ENCODE assay signal across 10 mouse cellular contexts in genomic region chr4:147943005-147943404, GRCm38 (mm10). TPM values are rescaled to one million over a fixed set of nuclear protein-coding genes. Genes with fewer than 3 reads are reported as not detected.
DNase-seq lines count a peak whose midpoint lies in the region; ATAC-seq and TF ChIP-seq lines count a peak whose summit lies in the region.
"Had no signal": no experiment of that assay in that cellular context is flagged by ENCODE, and none has a peak within 500 bp of the region (broad histone marks: within the 10 kb centered on the region; RNA-seq: fewer than 3 reads in every experiment).

No protein-coding gene starts in this region.

- H3K4me1 ChIP-seq in hindbrain, embryonic 12.5 days, result peaks cover 26% of the 10 kb centered on the region
- H3K4me1 ChIP-seq in hindbrain, embryonic 11.5 days (replicated peaks; ENCODE audit: control insufficient read depth, insufficient read depth, low read length), result peaks cover 6% of the 10 kb centered on the region
- peaks cover 8 to 34% of the 10 kb centered on the region in 2 experiments for H3K4me1 ChIP-seq in CH12.LX (ENCODE audit: control insufficient read depth in 1 of 2, insufficient read depth in 2 of 2)
- peaks cover 34% of the 10 kb centered on the region for H3K4me1 ChIP-seq in bone marrow macrophage, adult 2 months (ENCODE audit: control insufficient read depth, insufficient read depth, low read length)
- H3K4me1 ChIP-seq in limb, embryonic 13.5 days, result peaks cover 47% of the 10 kb centered on the region

- no peaks in the 10 kb centered on the region for H3K9me3 ChIP-seq in hindbrain, embryonic 12.5 days (replicated peaks)
- no peaks in the 10 kb centered on the region for H3K9me3 ChIP-seq in hindbrain, embryonic 11.5 days (ENCODE audit: control insufficient read depth, low read length)
- no peaks in the 10 kb centered on the region for H3K9me3 ChIP-seq in CH12.LX (replicated peaks; ENCODE audit: low read length)
- no peaks in the 10 kb centered on the region for H3K9me3 ChIP-seq in limb, embryonic 13.5 days

- no peak for ATAC-seq in hindbrain, embryonic 12.5 days (ENCODE audit: low FRiP score)
- no peak for ATAC-seq in hindbrain, embryonic 11.5 days (ENCODE audit: low FRiP score)
- no peak for ATAC-seq in limb, embryonic 13.5 days (ENCODE audit: low FRiP score, low read depth)

- no peak overlapping the region for H3K4me3 ChIP-seq in hindbrain, embryonic 12.5 days
- no peak overlapping the region for H3K4me3 ChIP-seq in hindbrain, embryonic 11.5 days (ENCODE audit: low read depth, low read length)
- H3K4me3 ChIP-seq in CH12.LX (replicated peaks in 1 of 3; ENCODE audit: low read depth in 2 of 3, low read length in 2 of 3, poor library complexity in 1 of 3), result no peak overlapping the region
- peak overlapping the region; percentile 95 for H3K4me3 ChIP-seq in bone marrow macrophage, adult 2 months (ENCODE audit: insufficient read depth, low read length)
- H3K4me3 ChIP-seq in limb, embryonic 13.5 days, result no peak overlapping the region

- TF ChIP-seq POLR2A in CH12.LX (IDR thresholded peaks at IDR 0.05; ENCODE audit: low read depth, low read length), result no peak
- TF ChIP-seq POLR2A in bone marrow macrophage, adult 2 months (IDR thresholded peaks at IDR 0.05; ENCODE audit: borderline replicate concordance, low read depth, low read length), result no peak

- peaks cover 28% of the 10 kb centered on the region for H3K79me2 ChIP-seq in CH12.LX (replicated peaks; ENCODE audit: control insufficient read depth, extremely low read depth, insufficient read depth, poor library complexity, severe bottlenecking)

- H3K27ac ChIP-seq in hindbrain, embryonic 12.5 days, result no peak overlapping the region
- H3K27ac ChIP-seq in hindbrain, embryonic 11.5 days (ENCODE audit: low read depth, low read length), result no peak overlapping the region
- no peak overlapping the region for H3K27ac ChIP-seq in CH12.LX (ENCODE audit: insufficient read depth, low read depth)
- H3K27ac ChIP-seq in bone marrow macrophage, adult 2 months (ENCODE audit: insufficient read depth, low read depth, low read length), result no peak overlapping the region
- H3K27ac ChIP-seq in limb, embryonic 13.5 days, result no peak overlapping the region

- no peak overlapping the region for H3K9ac ChIP-seq in hindbrain, embryonic 12.5 days
- H3K9ac ChIP-seq in hindbrain, embryonic 11.5 days (ENCODE audit: low read depth, low read length), result no peak overlapping the region
- H3K9ac ChIP-seq in CH12.LX (ENCODE audit: insufficient read depth, low read depth), result 0 out of 2 replicates have a peak overlapping the region, but pooled peaks have one; percentile 18
- no peak overlapping the region for H3K9ac ChIP-seq in limb, embryonic 13.5 days

- 85% methylated on average over 1 of the region's 1 CpGs for WGBS in hindbrain, embryonic 12.5 days
- 100% methylated on average over 1 of the region's 1 CpGs for WGBS in hindbrain, embryonic 11.5 days
- 96% methylated on average over 1 of the region's 1 CpGs for WGBS in limb, embryonic 13.5 days

- no peak for TF ChIP-seq CTCF in CH12.LX (conservative IDR thresholded peaks at IDR 0.05 in 1 of 2, IDR thresholded peaks at IDR 0.05 in 1 of 2; ENCODE audit: low read depth in 2 of 2, low read length in 2 of 2)
- no peak for TF ChIP-seq CTCF in bone marrow macrophage, adult 2 months (IDR thresholded peaks at IDR 0.05; ENCODE audit: low read depth, low read length)

- no peaks in the 10 kb centered on the region for H3K27me3 ChIP-seq in hindbrain, embryonic 12.5 days
- no peaks in the 10 kb centered on the region for H3K27me3 ChIP-seq in hindbrain, embryonic 11.5 days (ENCODE audit: control insufficient read depth, insufficient read depth, low read length)
- peaks cover 11% of the 10 kb centered on the region for H3K27me3 ChIP-seq in CH12.LX (replicated peaks)
- H3K27me3 ChIP-seq in limb, embryonic 13.5 days, result no peaks in the 10 kb centered on the region

- in situ Hi-C loops in CH12.LX (cut with MboI; ENCODE audit: low pct_ligation_motif_present, low pct_unique_long_range_greater_than_20kb, low sequenced_read_pairs), result no loop called here

- dilution Hi-C loops in CH12.LX (cut with MboI; ENCODE audit: extremely low pct_ligation_motif_present, extremely low pct_unique_long_range_greater_than_20kb, low sequenced_read_pairs), result no loop called here

- TF ChIP-seq RAD21 in CH12.LX (IDR thresholded peaks at IDR 0.05; ENCODE audit: low read depth, low read length), result no peak

- peaks cover 47% of the 10 kb centered on the region for H3K36me3 ChIP-seq in hindbrain, embryonic 12.5 days
- 0 out of 2 replicates have a peak, but pooled peaks cover 4% of the 10 kb centered on the region for H3K36me3 ChIP-seq in hindbrain, embryonic 11.5 days (ENCODE audit: control insufficient read depth, insufficient read depth, low read length)
- H3K36me3 ChIP-seq in CH12.LX (replicated peaks in 1 of 2; ENCODE audit: control insufficient read depth in 1 of 2, insufficient read depth in 1 of 2, low read length in 1 of 2), result peaks cover 38 to 55% of the 10 kb centered on the region in 2 experiments
- peaks cover 53% of the 10 kb centered on the region for H3K36me3 ChIP-seq in limb, embryonic 13.5 days

- DNase-seq in hindbrain, embryonic 11.5 days (ENCODE audit: low spot score), result no peak
- no peak for DNase-seq in CH12.LX (ENCODE audit: extremely low read depth)
- DNase-seq in embryo, embryonic 9.5 days (ENCODE audit: extremely low spot score), result no peak
- DNase-seq in T-cell, adult 2 months (ENCODE audit: low spot score), result no peak
- DNase-seq: gastrocnemius, postnatal 14 days had no signal

- H3K4me2 ChIP-seq in hindbrain, embryonic 12.5 days (replicated peaks), result peak overlapping the region; percentile 15
- no peak overlapping the region for H3K4me2 ChIP-seq in hindbrain, embryonic 11.5 days (replicated peaks; ENCODE audit: low read depth, low read length)
- H3K4me2 ChIP-seq in CH12.LX (ENCODE audit: insufficient read depth, low read depth, poor library complexity, severe bottlenecking), result peak overlapping the region; percentile 80; the same call in 1 of the 2 replicates
- H3K4me2 ChIP-seq in limb, embryonic 13.5 days (replicated peaks), result peak overlapping the region; percentile 100

- TF ChIP-seq EP300 in CH12.LX (IDR thresholded peaks at IDR 0.05; ENCODE audit: low read length), result no peak

TF ChIP-seq in CH12.LX, 34 proteins besides CTCF, POLR2A, EP300 and RAD21 (continues in another document):
- TF ChIP-seq CHD2 (IDR thresholded peaks at IDR 0.05; ENCODE audit: low read length) (no peak), ZC3H11A (IDR thresholded peaks at IDR 0.05; ENCODE audit: low read depth, low read length) (no peak), PAX5 (IDR thresholded peaks at IDR 0.05; ENCODE audit: low read length) (no peak), JUND (conservative IDR thresholded peaks at IDR 0.05; ENCODE audit: low read depth, low read length) (no peak), ZKSCAN1 (IDR thresholded peaks at IDR 0.05; ENCODE audit: borderline replicate concordance, low read depth, low read length) (no peak)

RNA-seq across cellular contexts. Expression of gene 2510039O18Rik, which starts 2.3 kb away (rescaled TPM):
- polyA plus RNA-seq in hindbrain, embryonic 12.5 days (2016; fragmentation: Nextera tagmentation; extraction: Ambion mirVana), result 26.7 and 27.7 TPM in 2 replicates
- polyA plus RNA-seq in hindbrain, embryonic 11.5 days (2014; fragmentation: Nextera tagmentation; extraction: Ambion mirVana), result 13.6 and 16.7 TPM in 2 replicates
- total RNA-seq in CH12.LX (2012; rRNA removed) (32.8 and 33.9 TPM in 2 replicates), CH12.LX (2014; rRNA removed) (22.1 and 23.9 TPM in 2 replicates)
- polyA plus RNA-seq in CH12.LX (2012; ENCODE audit: insufficient read length, low read depth), result 23.6 and 27.9 TPM in 2 replicates
- polyA plus RNA-seq in bone marrow macrophage, adult 2 months (2012; ENCODE audit: insufficient read depth, insufficient read length, missing spikeins), result 57.5 and 59.0 TPM in 2 replicates
- polyA plus RNA-seq in limb, embryonic 13.5 days (2015; fragmentation: Nextera tagmentation; extraction: Ambion mirVana), result 13.4 and 13.7 TPM in 2 replicates

RNA-seq across cellular contexts. Expression of gene Plod1, which starts 6.4 kb away (rescaled TPM):
- polyA plus RNA-seq in hindbrain, embryonic 12.5 days (2016; fragmentation: Nextera tagmentation; extraction: Ambion mirVana), result 41.7 and 46.3 TPM in 2 replicates
- polyA plus RNA-seq in hindbrain, embryonic 11.5 days (2014; fragmentation: Nextera tagmentation; extraction: Ambion mirVana), result 28.2 and 28.7 TPM in 2 replicates
- total RNA-seq in CH12.LX (2012; rRNA removed) (4.8 and 6.5 TPM in 2 replicates), CH12.LX (2014; rRNA removed) (0.30 and 0.51 TPM in 2 replicates)
- polyA plus RNA-seq in CH12.LX (2012; ENCODE audit: insufficient read length, low read depth), result 1.9 TPM in 2 replicates
- 95.3 and 101 TPM in 2 replicates for polyA plus RNA-seq in bone marrow macrophage, adult 2 months (2012; ENCODE audit: insufficient read depth, insufficient read length, missing spikeins)
- polyA plus RNA-seq in limb, embryonic 13.5 days (2015; fragmentation: Nextera tagmentation; extraction: Ambion mirVana), result 78.2 and 82.8 TPM in 2 replicates

RNA-seq across cellular contexts. Expression of gene Mfn2, which starts 38.5 kb away (rescaled TPM):
- polyA plus RNA-seq in hindbrain, embryonic 12.5 days (2016; fragmentation: Nextera tagmentation; extraction: Ambion mirVana), result 69.7 and 73.1 TPM in 2 replicates
- 33.2 and 39.0 TPM in 2 replicates for polyA plus RNA-seq in hindbrain, embryonic 11.5 days (2014; fragmentation: Nextera tagmentation; extraction: Ambion mirVana)
- 17.5 and 21.7 TPM in 2 replicates for total RNA-seq in CH12.LX (2012; rRNA removed)
- total RNA-seq in CH12.LX (2014; rRNA removed), result 8.6 and 10.0 TPM in 2 replicates
- polyA plus RNA-seq in CH12.LX (2012; ENCODE audit: insufficient read length, low read depth), result 33.0 and 36.8 TPM in 2 replicates
- 21.6 and 25.6 TPM in 2 replicates for polyA plus RNA-seq in bone marrow macrophage, adult 2 months (2012; ENCODE audit: insufficient read depth, insufficient read length, missing spikeins)
- 33.7 and 37.8 TPM in 2 replicates for polyA plus RNA-seq in limb, embryonic 13.5 days (2015; fragmentation: Nextera tagmentation; extraction: Ambion mirVana)

RNA-seq across cellular contexts. Expression of gene Nppb, which starts 42.6 kb away (rescaled TPM):
- polyA plus RNA-seq in hindbrain, embryonic 12.5 days (2016; fragmentation: Nextera tagmentation; extraction: Ambion mirVana), result 0.57 TPM in 1 of 2 replicates, not detected in the other
- 0.23 and 0.39 TPM in 2 replicates for polyA plus RNA-seq in hindbrain, embryonic 11.5 days (2014; fragmentation: Nextera tagmentation; extraction: Ambion mirVana)
- total RNA-seq in CH12.LX (2012; rRNA removed), result not detected in 2 replicates
- not detected in 2 replicates for total RNA-seq in CH12.LX (2014; rRNA removed)
- not detected in 2 replicates for polyA plus RNA-seq in CH12.LX (2012; ENCODE audit: insufficient read length, low read depth)
- not detected in 2 replicates for polyA plus RNA-seq in bone marrow macrophage, adult 2 months (2012; ENCODE audit: insufficient read depth, insufficient read length, missing spikeins)
- polyA plus RNA-seq in limb, embryonic 13.5 days (2015; fragmentation: Nextera tagmentation; extraction: Ambion mirVana), result not detected in 2 replicates
- total RNA-seq: gastrocnemius, postnatal 14 days had no signal
- polyA plus RNA-seq: brain, embryonic 14.5 days; large intestine, adult 2 months had no signal

RNA-seq across cellular contexts. Expression of gene Nppa, which starts 57.5 kb away (rescaled TPM):
- polyA plus RNA-seq in hindbrain, embryonic 12.5 days (2016; fragmentation: Nextera tagmentation; extraction: Ambion mirVana), result 1.6 and 1.9 TPM in 2 replicates
- not detected in 2 replicates for polyA plus RNA-seq in hindbrain, embryonic 11.5 days (2014; fragmentation: Nextera tagmentation; extraction: Ambion mirVana)
- total RNA-seq in CH12.LX (2012; rRNA removed) (not detected in 2 replicates), CH12.LX (2014; rRNA removed) (not detected in 2 replicates)
- polyA plus RNA-seq in CH12.LX (2012; ENCODE audit: insufficient read length, low read depth), result not detected in 2 replicates
- not detected in 2 replicates for polyA plus RNA-seq in bone marrow macrophage, adult 2 months (2012; ENCODE audit: insufficient read depth, insufficient read length, missing spikeins)
- not detected in 2 replicates for polyA plus RNA-seq in limb, embryonic 13.5 days (2015; fragmentation: Nextera tagmentation; extraction: Ambion mirVana)
- total RNA-seq: gastrocnemius, postnatal 14 days had no signal

Comparison
In these comparisons a context has a peak if more than half of its experiments do, and no peak if none do; other contexts are left out.
1. RNA of gene Plod1, which starts 6.4 kb away (polyA plus RNA-seq): 95.3 to 101 TPM in bone marrow macrophage, adult 2 months, 78.2 to 82.8 TPM in limb, embryonic 13.5 days, 41.7 to 46.3 TPM in hindbrain, embryonic 12.5 days and 28.2 to 28.7 TPM in hindbrain, embryonic 11.5 days; 1.9 TPM in CH12.LX; every median in the first group is over 10 times any median in the second.